Mouse (Mus musculus) liver, embryonic 14.5 days (tissue): ENCODE measurements around the gene Prickle1. TPM values are rescaled to one million over a fixed set of nuclear protein-coding genes. Genes with fewer than 3 reads are reported as not detected.
A peak's percentile ranks its signal among the peaks of the same experiment; 100 is the strongest.

Source experiments
- ATAC-seq: fragments of 200-750 bp; cut with Nextera tagmentation; 2 replicates; pipeline ENCODE4 v1.8.0; 2017; ENCODE audit warnings: moderate number of reproducible peaks, mild to moderate bottlenecking, moderate library complexity; ENCODE audit not compliant: insufficient read depth
- DNase-seq, 3 experiments: peaks; one replicate each; pipeline ENCODE4 v3.0.0-alpha.2; 2012 to 2013; ENCODE audit warnings: low read depth in 3 of 3, low spot score in 3 of 3
- H3K27ac ChIP-seq: fragments of 300-500 bp; sonication (generic); 2 replicates; pipeline ENCODE4 v1.5.1; 2014; ENCODE audit warnings: moderate library complexity, mild to moderate bottlenecking, control low read depth, inconsistent platforms
- H3K27me3 ChIP-seq: fragments of 300-500 bp; sonication (generic); 2 replicates; pipeline ENCODE4 v1.6.1; 2014; ENCODE audit warnings: mild to moderate bottlenecking, low read length, moderate library complexity; ENCODE audit not compliant: control insufficient read depth, insufficient read depth
- H3K36me3 ChIP-seq: fragments of 300-500 bp; sonication (generic); replicated peaks from 2 replicates; pipeline ENCODE4 v1.6.1; 2014; ENCODE audit warnings: low read depth; ENCODE audit not compliant: control insufficient read depth, insufficient read depth
- H3K4me1 ChIP-seq, 2 experiments: fragments of 200-500 bp in 1 of 2; fragments of 300-500 bp in 1 of 2; sonication (generic) in 1 of 2; replicated peaks; 2 replicates each; pipeline ENCODE4 v1.6.1; 2012 to 2014; ENCODE audit warnings: antibody characterized with exemption in 1 of 2, inconsistent platforms in 1 of 2, low read length in 1 of 2; ENCODE audit not compliant: control insufficient read depth in 2 of 2, insufficient read depth in 2 of 2
- H3K4me2 ChIP-seq: fragments of 300-500 bp; sonication (generic); 2 replicates; pipeline ENCODE4 v1.6.1; 2014; ENCODE audit warnings: low read depth, mild to moderate bottlenecking, control low read depth, moderate library complexity
- H3K4me3 ChIP-seq, 2 experiments: fragments of 200-500 bp in 1 of 2; fragments of 300-500 bp in 1 of 2; sonication (generic) in 1 of 2; 2 replicates each; pipeline ENCODE4 v1.5.1; 2012 to 2014; ENCODE audit warnings: low read depth in 2 of 2, low read length in 2 of 2, mild to moderate bottlenecking in 2 of 2, control low read depth in 1 of 2, inconsistent platforms in 1 of 2, moderate library complexity in 1 of 2; ENCODE audit not compliant: insufficient read depth in 1 of 2
- H3K9ac ChIP-seq: fragments of 300-500 bp; sonication (generic); replicated peaks from 2 replicates; pipeline ENCODE4 v1.6.1; 2014; ENCODE audit warnings: mild to moderate bottlenecking, control low read depth, moderate library complexity
- H3K9me3 ChIP-seq: fragments of 300-500 bp; sonication (generic); 2 replicates; pipeline ENCODE4 v1.6.1; 2016; ENCODE audit warnings: low read length, mixed read lengths; ENCODE audit not compliant: control insufficient read depth
- CTCF ChIP-seq: IDR thresholded peaks from 2 replicates; pipeline ENCODE4 v1.5.1; 2016; ENCODE audit warnings: antibody characterized with exemption, low read depth, control low read depth
- EP300 ChIP-seq: IDR thresholded peaks from 2 replicates; pipeline ENCODE4 v1.6.1; 2016; ENCODE audit warnings: antibody characterized with exemption, low read depth
- WGBS: fragments of 180-500 bp; shearing (Covaris S2); extraction: QIAGEN DNeasy Blood & Tissue Kit; methylation state at CpG from one replicate; pipeline ENCODE4 v1.1.7; 2014; ENCODE audit not compliant: insufficient replicate concordance; 5-methylcytosine and 5-hydroxymethylcytosine counted together
- polyA plus RNA-seq, 2 experiments: library from polyadenylated mRNA; depleted of rRNA in 1 of 2; stranded (reverse) in 1 of 2; unstranded in 1 of 2; fragments of >200 nt; fragmentation: Nextera tagmentation in 1 of 2; extraction: Ambion mirVana in 1 of 2; gene quantifications; 2 replicates each; pipeline versions ENCODE4 v1.2.1 to v1.2.3; 2012 to 2014

Prickle1 gene
- polyA plus RNA-seq, 2 experiments, result 1.5 to 3.2 TPM

- Histone ChIP-seq H3K9ac (no peak overlapping the region), H3K9me3 (no peaks in the 10 kb centered on the region), H3K27me3 (no peaks in the 10 kb centered on the region), H3K4me3 (no peak overlapping the region), H3K4me1 (no peaks in the 10 kb centered on the region), H3K36me3 (peaks cover 8% of the 10 kb centered on the region), H3K27ac (no peak overlapping the region), H3K4me2 (no peak overlapping the region)
- 77% methylated on average over 9 of the region's 9 CpGs for WGBS
- ATAC-seq (no peak), DNase-seq (no peak)
- TF ChIP-seq CTCF (peak; percentile 30), EP300 (no peak)
These were observed 93.0 kb downstream of the Prickle1 start for GRCm38 (mm10) chr15:93502703-93503102.

DNA sequence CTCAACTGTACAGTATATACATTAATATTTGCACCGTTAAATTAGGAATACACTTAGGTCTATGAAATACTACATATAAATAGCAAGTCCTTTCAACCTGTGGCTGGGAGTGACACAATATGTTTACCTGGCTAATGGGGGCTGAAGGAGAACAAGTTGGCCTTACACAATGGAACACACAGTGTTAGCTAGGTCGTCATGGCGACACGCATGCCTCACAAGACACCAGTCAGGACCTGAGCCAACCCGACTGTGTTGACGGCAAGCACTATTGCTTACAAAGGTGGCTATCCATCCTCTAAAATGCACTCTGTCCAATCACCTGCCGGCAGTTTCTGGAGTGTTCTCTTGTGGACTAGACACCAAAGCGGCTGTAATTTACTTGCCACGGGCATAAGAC is 95.8 kb downstream of the Prickle1 start:
- TF ChIP-seq CTCF (no peak), EP300 (no peak)
- no peak for ATAC-seq
- Histone ChIP-seq H3K4me3 (no peak overlapping the region), H3K4me1 (no peaks in the 10 kb centered on the region), H3K9ac (no peak overlapping the region), H3K27me3 (no peaks in the 10 kb centered on the region), H3K27ac (no peak overlapping the region), H3K36me3 (peaks cover 5% of the 10 kb centered on the region), H3K9me3 (no peaks in the 10 kb centered on the region), H3K4me2 (no peak overlapping the region)
- no peak for DNase-seq
- 80% methylated on average over 9 of the region's 9 CpGs for WGBS

DNA sequence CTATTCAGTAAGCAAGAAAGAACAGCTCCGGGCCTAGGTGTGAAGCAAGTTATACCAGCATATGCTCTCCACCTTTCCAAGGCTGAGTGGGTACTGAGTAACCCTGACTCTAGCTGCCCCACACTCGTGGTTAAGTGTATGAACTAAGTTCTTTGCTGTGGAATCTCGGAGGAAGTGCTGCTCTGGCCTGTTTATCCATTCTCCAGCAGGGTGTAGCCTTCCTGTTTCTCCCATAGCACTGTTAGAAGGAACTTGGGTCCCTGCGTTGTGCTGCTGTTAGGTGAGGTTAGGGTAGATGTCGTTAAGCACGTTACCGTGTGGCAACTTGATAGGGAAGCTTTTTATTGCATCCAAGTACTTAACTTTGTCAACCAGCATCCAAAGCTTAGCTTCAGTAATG is 101.0 kb downstream of the Prickle1 start:
- H3K27ac ChIP-seq, result no peak overlapping the region
- 56% methylated on average over 7 of the region's 7 CpGs for WGBS

GRCm38 (mm10) chr15:93489597-93489996 is 106.1 kb downstream of the Prickle1 start:
- ATAC-seq (no peak), DNase-seq (no peak)
- Histone ChIP-seq H3K36me3 (no peaks in the 10 kb centered on the region; the same call in 1 of the 2 replicates), H3K4me3 (no peak overlapping the region), H3K27ac (no peak overlapping the region), H3K4me1 (no peaks in the 10 kb centered on the region), H3K9me3 (no peaks in the 10 kb centered on the region), H3K27me3 (no peaks in the 10 kb centered on the region), H3K4me2 (no peak overlapping the region), H3K9ac (no peak overlapping the region)
- TF ChIP-seq CTCF (no peak), EP300 (no peak)
- 70% methylated on average over 4 of the region's 4 CpGs for WGBS

More for the DNA sequence above, 101.0 kb downstream of the Prickle1 start:
- Histone ChIP-seq H3K4me1 (no peaks in the 10 kb centered on the region), H3K9ac (no peak overlapping the region), H3K36me3 (no peaks in the 10 kb centered on the region; the same call in 1 of the 2 replicates), H3K4me2 (no peak overlapping the region), H3K4me3 (no peak overlapping the region), H3K27me3 (no peaks in the 10 kb centered on the region), H3K9me3 (no peaks in the 10 kb centered on the region)
- no peak for TF ChIP-seq EP300
- TF ChIP-seq CTCF, result no peak
- DNase-seq (no peak), ATAC-seq (no peak)

DNA sequence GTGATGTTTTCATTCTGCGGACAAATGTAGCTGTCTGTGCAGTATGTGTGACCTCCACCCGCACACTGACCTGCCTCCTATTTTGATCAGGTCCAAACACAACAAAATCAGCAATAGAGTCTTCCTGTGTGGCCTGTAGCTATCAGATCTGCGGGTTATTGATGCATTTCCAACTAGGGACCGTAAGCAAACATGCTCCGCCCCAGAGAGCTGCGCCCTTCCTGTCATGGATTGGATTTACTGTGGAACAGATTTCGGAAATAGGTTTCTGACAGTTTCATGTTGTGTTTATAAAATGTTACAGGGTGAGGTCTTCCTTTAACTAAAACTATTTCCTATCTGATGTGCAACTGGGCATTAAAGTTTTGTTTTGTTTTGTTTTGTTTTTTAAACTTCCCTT is 109.6 kb downstream of the Prickle1 start:
- Histone ChIP-seq H3K27me3 (no peaks in the 10 kb centered on the region), H3K4me1 (no peaks in the 10 kb centered on the region), H3K9ac (no peak overlapping the region), H3K4me2 (no peak overlapping the region), H3K4me3 (no peak overlapping the region), H3K27ac (no peak overlapping the region), H3K9me3 (no peaks in the 10 kb centered on the region), H3K36me3 (no peaks in the 10 kb centered on the region)
- TF ChIP-seq CTCF (no peak), EP300 (no peak)
- no peak for ATAC-seq
- DNase-seq, result no peak
- 79% methylated on average over 7 of the region's 7 CpGs for WGBS
